8 mouse cellular contexts compared by ENCODE assay signal in the genomic region with DNA sequence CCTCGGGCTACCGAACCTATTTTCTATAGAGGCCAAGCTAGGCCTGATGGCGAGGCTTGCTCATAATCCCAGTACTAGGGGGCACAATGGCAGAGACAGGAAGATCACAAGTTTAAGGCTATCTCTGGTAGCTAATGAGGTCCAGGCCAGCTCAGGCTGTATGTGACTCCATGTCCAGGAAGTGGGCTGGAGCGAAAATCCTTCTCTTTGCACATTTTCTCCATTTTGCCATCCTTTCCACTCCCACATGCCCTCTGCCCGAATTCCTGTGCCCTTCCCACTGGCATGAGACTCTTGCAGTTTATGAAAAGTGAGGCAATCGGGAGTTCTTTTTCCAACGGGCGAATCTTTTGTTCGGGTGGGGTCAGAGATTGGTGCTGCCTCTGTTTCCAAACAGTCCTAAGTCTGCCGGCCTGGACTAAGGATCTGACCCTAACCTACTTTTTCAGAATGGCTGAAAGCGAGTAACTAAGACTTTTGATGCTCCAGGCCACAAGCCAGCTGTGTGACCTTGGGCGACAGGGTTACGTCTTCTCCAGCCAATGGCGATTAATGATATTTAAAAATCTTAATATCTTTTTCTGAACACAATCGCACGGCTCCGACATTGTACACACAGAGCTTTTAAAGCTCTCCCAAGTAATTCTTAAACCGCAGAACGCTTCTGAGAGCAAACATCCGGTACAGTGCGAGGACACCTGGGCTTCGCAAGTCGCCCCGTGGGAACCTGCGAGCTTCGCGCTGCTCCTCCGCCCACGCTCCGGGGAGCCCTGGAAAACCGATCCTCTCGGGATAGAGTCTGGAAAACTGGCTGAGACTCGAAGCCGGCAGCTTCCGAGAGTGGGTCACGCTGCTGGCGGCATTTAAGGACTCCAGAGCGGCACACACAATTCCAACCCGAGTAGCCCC. TPM values are rescaled to one million over a fixed set of nuclear protein-coding genes. Genes with fewer than 3 reads are reported as not detected.
DNase-seq lines count a peak whose midpoint lies in the region; ATAC-seq and TF ChIP-seq lines count a peak whose summit lies in the region.

No protein-coding gene starts in this region.

- H3K4me1 ChIP-seq in cortical plate, adult 2 months (ENCODE audit: control insufficient read depth, insufficient read depth, low read length) = 0 out of 2 replicates have a peak, but pooled peaks cover 1% of the 10 kb centered on the region
- H3K4me1 ChIP-seq in hindbrain, embryonic 10.5 days (replicated peaks) = peaks cover 32% of the 10 kb centered on the region
- peaks cover 78% of the 10 kb centered on the region for H3K4me1 ChIP-seq in liver, embryonic 13.5 days (replicated peaks)
- peaks cover 30% of the 10 kb centered on the region for H3K4me1 ChIP-seq in neural tube, embryonic 15.5 days

- no peaks in the 10 kb centered on the region for H3K27me3 ChIP-seq in hindbrain, embryonic 10.5 days (ENCODE audit: insufficient read depth, poor library complexity, severe bottlenecking)
- H3K27me3 ChIP-seq in liver, embryonic 13.5 days = no peaks in the 10 kb centered on the region
- H3K27me3 ChIP-seq in neural tube, embryonic 15.5 days (replicated peaks) = no peaks in the 10 kb centered on the region

- H3K27ac ChIP-seq in cortical plate, adult 2 months (ENCODE audit: insufficient read depth, low read length) = peak overlapping the region; percentile 94
- H3K27ac ChIP-seq in hindbrain, embryonic 10.5 days = peak overlapping the region; percentile 96
- H3K27ac ChIP-seq in liver, embryonic 13.5 days = peak overlapping the region; percentile 98
- peak overlapping the region; percentile 90 for H3K27ac ChIP-seq in neural tube, embryonic 15.5 days (replicated peaks)

- peak; percentile 40 for DNase-seq in cerebellum, adult 9-10 months
- DNase-seq in cerebellum, postnatal 25 days = no peak
- peak; percentile 11 for DNase-seq in hindbrain, embryonic 10.5 days (ENCODE audit: low spot score)
- no peak for DNase-seq in liver, embryonic 13.5 days
- no peak for DNase-seq in urinary bladder, postnatal 25 days (ENCODE audit: low spot score)

- no peak for TF ChIP-seq POLR2A in cortical plate, adult 2 months (IDR thresholded peaks at IDR 0.05; ENCODE audit: extremely low read depth, insufficient read depth, low read length)

- peak overlapping the region; percentile 98 for H3K9ac ChIP-seq in liver, embryonic 13.5 days
- peak overlapping the region; percentile 60 for H3K9ac ChIP-seq in neural tube, embryonic 15.5 days (replicated peaks)

- peak overlapping the region; percentile 66 for H3K4me3 ChIP-seq in cortical plate, adult 2 months (ENCODE audit: insufficient read depth, low read length)
- peak overlapping the region; percentile 92 for H3K4me3 ChIP-seq in hindbrain, embryonic 10.5 days
- H3K4me3 ChIP-seq in liver, embryonic 13.5 days (replicated peaks) = peak overlapping the region; percentile 94
- peak overlapping the region; percentile 79 for H3K4me3 ChIP-seq in neural tube, embryonic 15.5 days (replicated peaks)

- H3K36me3 ChIP-seq in hindbrain, embryonic 10.5 days = no peaks in the 10 kb centered on the region
- peaks cover 25% of the 10 kb centered on the region for H3K36me3 ChIP-seq in liver, embryonic 13.5 days
- no peaks in the 10 kb centered on the region for H3K36me3 ChIP-seq in neural tube, embryonic 15.5 days

- WGBS in hindbrain, embryonic 10.5 days = 23% methylated on average over 39 of the region's 39 CpGs
- 13% methylated on average over 39 of the region's 39 CpGs for WGBS in liver, embryonic 13.5 days (ENCODE audit: insufficient replicate concordance)
- 17% methylated on average over 39 of the region's 39 CpGs for WGBS in neural tube, embryonic 15.5 days

- peak overlapping the region; percentile 97 for H3K4me2 ChIP-seq in liver, embryonic 13.5 days
- peak overlapping the region; percentile 81 for H3K4me2 ChIP-seq in neural tube, embryonic 15.5 days

- no peak for TF ChIP-seq CTCF in cortical plate, adult 2 months (IDR thresholded peaks at IDR 0.05; ENCODE audit: extremely low read depth, insufficient read depth, low read length)

- H3K9me3 ChIP-seq in hindbrain, embryonic 10.5 days = no peaks in the 10 kb centered on the region
- H3K9me3 ChIP-seq in liver, embryonic 13.5 days (replicated peaks) = no peaks in the 10 kb centered on the region
- H3K9me3 ChIP-seq in neural tube, embryonic 15.5 days (replicated peaks) = no peaks in the 10 kb centered on the region

- ATAC-seq in CD4-positive, CD25-positive, alpha-beta regulatory T cell, adult 4 months = peak; percentile 77
- peak; percentile 6 for ATAC-seq in liver, embryonic 13.5 days (ENCODE audit: low read depth)
- ATAC-seq in neural tube, embryonic 15.5 days (ENCODE audit: low FRiP score) = peak; percentile 62

RNA-seq across cellular contexts. Expression of a gene that starts 0.8 kb away (rescaled TPM):
- polyA plus RNA-seq in CD4-positive, CD25-positive, alpha-beta regulatory T cell, adult 4 months (2017; shearing (Covaris generic)) = 10 to 100 TPM; 17.8 to 25.5 TPM
- polyA plus RNA-seq in cortical plate, adult 2 months (2012; rRNA removed) = 9.1 and 10.5 TPM in 2 replicates
- polyA plus RNA-seq in hindbrain, embryonic 10.5 days (2016; fragmentation: Nextera tagmentation; extraction: Ambion mirVana) = 10.1 and 10.2 TPM in 2 replicates
- 34.7 and 39.3 TPM in 2 replicates for polyA plus RNA-seq in liver, embryonic 13.5 days (2015; fragmentation: Nextera tagmentation; extraction: Ambion mirVana)
- polyA plus RNA-seq in neural tube, embryonic 15.5 days (2015; fragmentation: Nextera tagmentation; extraction: Ambion mirVana) = 7.8 and 10.9 TPM in 2 replicates

Comparison
In these comparisons a context has a peak if more than half of its experiments do, and no peak if none do; other contexts are left out.
1. DNase-seq: peak in cerebellum, adult 9-10 months (single experiment) and hindbrain, embryonic 10.5 days (single experiment); none in cerebellum, postnatal 25 days (0 of 2), liver, embryonic 13.5 days (single experiment) and urinary bladder, postnatal 25 days (single experiment).
2. ATAC-seq: peak in every context shown above with its lines; median percentile 77 in CD4-positive, CD25-positive, alpha-beta regulatory T cell, adult 4 months; 62 in neural tube, embryonic 15.5 days; 6 in liver, embryonic 13.5 days.
3. Peak in every context shown above with its lines, with median percentiles within 50 percentile points of each other: H3K27ac ChIP-seq and H3K4me3 ChIP-seq.